Mouse (Mus musculus) stomach, embryonic 16.5 days (tissue): ENCODE measurements around the gene Tmem121. TPM values are rescaled to one million over a fixed set of nuclear protein-coding genes. Genes with fewer than 3 reads are reported as not detected.
"Not testable (repeated sequence)": the region's sequence is repeated elsewhere in the genome, so short reads cannot be mapped to it uniquely, and the experiment has no call there.

ENCODE experiments used
- ATAC-seq: fragments of 200-750 bp; cut with Nextera tagmentation; 2 replicates; pipeline ENCODE4 v1.8.0; 2017; ENCODE audit warnings: moderate number of reproducible peaks, moderate TSS enrichment; ENCODE audit not compliant: insufficient read depth, low FRiP score
- H3K27ac ChIP-seq: fragments of 300-500 bp; sonication (generic); 2 replicates; pipeline ENCODE4 v1.5.1; 2014; ENCODE audit warnings: low read length
- H3K27me3 ChIP-seq: fragments of 300-500 bp; sonication (generic); 2 replicates; pipeline ENCODE4 v1.6.1; 2014; ENCODE audit warnings: low read length, control low read depth, mixed read lengths; ENCODE audit not compliant: control insufficient read depth, insufficient read depth
- H3K36me3 ChIP-seq: fragments of 300-500 bp; sonication (generic); 2 replicates; pipeline ENCODE4 v1.6.1; 2014; ENCODE audit warnings: low read length; ENCODE audit not compliant: control insufficient read depth, insufficient read depth
- H3K4me1 ChIP-seq: fragments of 300-500 bp; sonication (generic); 2 replicates; pipeline ENCODE4 v1.6.1; 2014; ENCODE audit warnings: low read length, control low read depth, mixed read lengths; ENCODE audit not compliant: control insufficient read depth, insufficient read depth
- H3K4me2 ChIP-seq: fragments of 300-500 bp; sonication (generic); 2 replicates; pipeline ENCODE4 v1.6.1; 2014; ENCODE audit warnings: low read depth, low read length, mixed read lengths
- H3K4me3 ChIP-seq: fragments of 300-500 bp; sonication (generic); replicated peaks from 2 replicates; pipeline ENCODE4 v1.5.1; 2014; ENCODE audit warnings: mild to moderate bottlenecking, low read length
- H3K9ac ChIP-seq: fragments of 300-500 bp; sonication (generic); 2 replicates; pipeline ENCODE4 v1.6.1; 2014; ENCODE audit warnings: low read length
- H3K9me3 ChIP-seq: fragments of 300-500 bp; sonication (generic); replicated peaks from 2 replicates; pipeline ENCODE4 v1.6.1; 2016; ENCODE audit warnings: low read length, control low read depth; ENCODE audit not compliant: control insufficient read depth
- WGBS: fragments of 180-500 bp; shearing (Covaris S2); extraction: QIAGEN DNeasy Blood & Tissue Kit; methylation state at CpG from one replicate; pipeline ENCODE4 v1.1.7; 2014; 5-methylcytosine and 5-hydroxymethylcytosine counted together
- polyA plus RNA-seq: library from polyadenylated mRNA; unstranded; fragments of >200 nt; fragmentation: Nextera tagmentation; extraction: Ambion mirVana; gene quantifications from 2 replicates; pipeline ENCODE4 v1.2.1, GENCODE M21; 2015

Gene Tmem121
- polyA plus RNA-seq, 1 experiment from 2014 or later, result 6.5 TPM

DNA sequence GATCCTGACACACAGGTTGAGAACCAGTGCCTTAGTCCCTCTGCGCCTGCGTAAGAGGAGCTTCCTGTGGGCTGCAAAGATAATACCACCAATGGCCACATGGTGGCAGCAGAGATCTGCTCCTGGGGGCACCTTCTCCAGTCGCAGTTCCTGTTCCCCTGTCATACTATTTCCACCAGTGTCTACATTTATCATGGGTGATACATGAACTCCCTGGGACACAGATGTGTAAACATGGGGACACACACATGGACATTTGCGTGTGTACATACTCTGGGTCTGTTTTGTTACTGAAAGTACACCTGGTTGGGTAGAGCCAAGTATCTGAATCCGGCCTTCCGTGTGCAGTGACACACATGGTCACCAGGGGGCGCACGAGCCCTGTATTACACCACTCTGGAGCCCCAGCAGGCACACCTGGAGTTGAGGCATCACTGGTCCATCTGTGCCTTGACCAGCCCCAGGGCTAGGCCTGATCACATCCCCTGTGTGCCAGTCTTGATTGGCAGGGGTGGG, 36.4 kb downstream of the Tmem121 start:
- H3K27ac ChIP-seq, result no peak overlapping the region
- 0 out of 2 replicates have a peak overlapping the region, but pooled peaks have one; percentile 17 for H3K4me3 ChIP-seq
- peak overlapping the region; percentile 32 for H3K4me2 ChIP-seq
- no peaks in the 10 kb centered on the region for H3K36me3 ChIP-seq
- ATAC-seq, result peak; percentile 34; the same call in 1 of the 2 replicates
- no peaks in the 10 kb centered on the region for H3K9me3 ChIP-seq
- no peaks in the 10 kb centered on the region for H3K27me3 ChIP-seq
- 16% methylated on average over 8 of the region's 8 CpGs for WGBS
- no peak overlapping the region; the same call in 1 of the 2 replicates for H3K9ac ChIP-seq
- peaks cover 3% of the 10 kb centered on the region; the same call in 1 of the 2 replicates for H3K4me1 ChIP-seq

DNA sequence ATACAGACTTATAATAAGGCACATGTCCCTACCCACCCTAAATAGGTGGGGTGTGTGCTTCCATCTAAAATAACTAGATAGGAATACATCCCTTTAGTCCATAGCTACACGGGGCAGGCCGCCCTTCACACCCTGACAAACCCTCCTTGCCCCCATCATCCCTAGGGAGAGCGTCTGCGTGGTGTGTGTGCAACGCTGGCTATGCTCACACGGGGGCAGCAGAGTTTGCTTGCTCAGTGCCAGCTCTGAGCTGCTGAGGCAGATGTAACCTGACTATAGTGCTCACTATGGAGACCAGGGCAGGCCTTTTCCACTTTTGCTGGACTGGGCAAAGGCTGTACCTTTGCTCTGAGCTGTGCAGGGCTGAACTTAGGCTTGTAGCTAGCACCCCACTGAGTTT, 37.0 kb downstream of the Tmem121 start:
- 26% methylated on average over 6 of the region's 6 CpGs for whole genome bisulfite sequencing
- no peak for ATAC-seq
- Histone ChIP-seq H3K27me3 (no peaks in the 10 kb centered on the region), H3K27ac (no peak overlapping the region), H3K4me2 (no peak overlapping the region), H3K9me3 (no peaks in the 10 kb centered on the region), H3K4me1 (peaks cover under 1% of the 10 kb centered on the region; the same call in 1 of the 2 replicates), H3K9ac (no peak overlapping the region), H3K36me3 (no peaks in the 10 kb centered on the region), H3K4me3 (no peak overlapping the region)

DNA sequence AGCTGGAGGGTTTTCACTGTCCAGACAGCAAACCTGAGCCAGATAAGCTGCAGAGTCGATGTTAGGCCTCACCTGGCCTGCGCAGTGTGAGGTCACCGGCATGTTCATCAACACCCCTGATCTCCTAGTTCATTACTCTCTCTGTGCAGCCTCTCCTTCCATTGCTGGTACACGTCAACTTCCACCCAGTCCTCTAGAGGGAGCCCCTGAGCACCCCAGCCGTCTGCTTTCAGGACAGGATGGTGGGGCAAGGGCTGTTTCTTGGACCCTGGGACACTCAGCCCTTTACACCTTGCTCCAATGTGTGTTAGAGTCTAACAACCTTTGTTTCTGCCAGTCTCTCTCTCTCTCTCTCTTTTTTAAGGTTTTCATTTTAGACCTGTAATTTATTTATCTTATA, 38.5 kb downstream of the Tmem121 start:
- 74% methylated on average over 5 of the region's 5 CpGs for WGBS
- no peaks in the 10 kb centered on the region for H3K36me3 ChIP-seq

DNA sequence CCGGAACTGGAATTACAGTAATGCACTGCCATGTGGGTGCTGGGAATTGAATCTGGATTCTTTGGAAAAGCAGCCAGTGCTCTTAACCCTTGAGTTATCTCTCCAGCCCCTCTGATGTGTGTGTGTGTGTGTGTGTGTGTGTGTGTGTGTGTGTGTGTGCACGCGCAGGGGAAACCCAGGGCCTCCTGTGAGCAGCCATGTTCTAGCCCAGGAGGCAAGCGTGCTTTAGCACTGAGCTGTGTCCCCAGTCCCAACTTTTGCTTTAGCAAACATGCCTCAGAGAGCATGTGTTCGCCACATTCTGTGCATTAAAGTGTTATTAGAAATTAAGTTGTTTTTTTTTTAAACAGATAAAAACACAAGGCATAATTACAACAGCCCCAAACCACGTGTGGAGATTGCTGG, 39.0 kb downstream of the Tmem121 start:
- Histone ChIP-seq H3K9me3 (no peaks in the 10 kb centered on the region), H3K27me3 (no peaks in the 10 kb centered on the region), H3K4me2 (no peak overlapping the region), H3K4me3 (no peak overlapping the region), H3K4me1 (no peaks in the 10 kb centered on the region), H3K36me3 (no peaks in the 10 kb centered on the region), H3K27ac (no peak overlapping the region), H3K9ac (no peak overlapping the region)
- WGBS, result 82% methylated on average over 6 of the region's 6 CpGs
- ATAC-seq, result no peak

More for the DNA sequence above, 38.5 kb downstream of the Tmem121 start:
- Histone ChIP-seq H3K27me3 (no peaks in the 10 kb centered on the region), H3K4me3 (no peak overlapping the region), H3K27ac (no peak overlapping the region), H3K4me2 (no peak overlapping the region), H3K9me3 (no peaks in the 10 kb centered on the region), H3K9ac (no peak overlapping the region), H3K4me1 (no peaks in the 10 kb centered on the region)
- ATAC-seq, result no peak; the same call in 1 of the 2 replicates

DNA sequence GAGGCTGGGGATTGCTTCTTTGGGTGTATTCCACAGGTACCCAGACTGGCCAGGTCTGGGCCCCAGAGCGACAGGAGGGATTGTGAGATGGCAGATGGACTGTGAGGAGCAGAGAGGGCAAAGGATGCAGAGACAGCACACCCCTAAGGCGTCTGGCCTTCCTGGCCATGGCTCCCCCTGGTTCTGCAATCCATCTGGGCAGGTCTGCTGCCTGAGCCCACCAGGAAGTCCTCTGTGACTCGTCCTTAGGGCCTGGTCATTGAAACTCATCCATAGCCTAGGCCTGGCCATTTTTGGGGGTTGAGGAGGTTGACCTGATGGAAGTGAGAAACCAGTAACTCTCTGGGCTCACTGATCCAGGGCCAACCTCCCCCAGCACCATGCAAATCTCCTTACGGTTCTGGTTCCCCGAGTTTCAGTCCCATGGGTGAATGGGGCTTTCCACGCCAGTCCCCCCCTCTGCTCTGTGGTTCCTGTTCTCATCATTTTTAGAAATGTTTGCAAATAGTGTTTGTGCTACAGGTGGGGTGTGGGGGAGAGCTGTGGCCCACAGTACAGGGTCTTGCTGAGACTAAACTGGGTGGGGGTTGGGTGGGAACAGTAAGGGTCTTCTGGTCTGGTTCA, 42.4 kb downstream of the Tmem121 start:
- Histone ChIP-seq H3K27ac (no peak overlapping the region), H3K4me1 (no peaks in the 10 kb centered on the region), H3K4me2 (no peak overlapping the region), H3K36me3 (no peaks in the 10 kb centered on the region), H3K27me3 (no peaks in the 10 kb centered on the region), H3K9ac (no peak overlapping the region), H3K4me3 (no peak overlapping the region), H3K9me3 (no peaks in the 10 kb centered on the region)
- WGBS, result 67% methylated on average over 6 of the region's 6 CpGs
- no peak for ATAC-seq

DNA sequence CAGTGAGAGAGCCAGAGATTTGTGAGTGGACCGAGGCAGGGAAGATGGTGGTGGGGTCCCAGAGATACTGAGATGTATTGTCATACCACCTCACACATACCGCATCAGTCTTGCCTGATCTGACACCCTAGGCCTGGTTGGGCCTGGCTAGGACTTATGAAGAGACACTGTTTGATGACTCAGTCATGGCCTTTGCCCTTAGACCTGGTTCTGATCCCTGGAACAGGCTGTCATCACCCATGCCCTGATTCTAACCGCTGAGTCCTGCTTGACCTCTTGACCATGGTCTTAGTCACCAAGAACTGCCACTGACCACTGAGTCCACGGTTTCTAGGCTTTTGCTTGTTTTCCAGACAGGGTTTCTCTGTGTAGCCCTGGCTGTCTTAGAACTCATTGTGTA, 45.0 kb downstream of the Tmem121 start:
- no peaks in the 10 kb centered on the region for H3K27me3 ChIP-seq
- no peak overlapping the region for H3K4me2 ChIP-seq
- no peak overlapping the region for H3K4me3 ChIP-seq
- no peaks in the 10 kb centered on the region for H3K9me3 ChIP-seq
- no peaks in the 10 kb centered on the region for H3K36me3 ChIP-seq
- no peaks in the 10 kb centered on the region for H3K4me1 ChIP-seq
- ATAC-seq, result no peak
- H3K9ac ChIP-seq, result no peak overlapping the region
- whole genome bisulfite sequencing, result 79% methylated on average over 4 of the region's 4 CpGs
- H3K27ac ChIP-seq, result no peak overlapping the region

DNA sequence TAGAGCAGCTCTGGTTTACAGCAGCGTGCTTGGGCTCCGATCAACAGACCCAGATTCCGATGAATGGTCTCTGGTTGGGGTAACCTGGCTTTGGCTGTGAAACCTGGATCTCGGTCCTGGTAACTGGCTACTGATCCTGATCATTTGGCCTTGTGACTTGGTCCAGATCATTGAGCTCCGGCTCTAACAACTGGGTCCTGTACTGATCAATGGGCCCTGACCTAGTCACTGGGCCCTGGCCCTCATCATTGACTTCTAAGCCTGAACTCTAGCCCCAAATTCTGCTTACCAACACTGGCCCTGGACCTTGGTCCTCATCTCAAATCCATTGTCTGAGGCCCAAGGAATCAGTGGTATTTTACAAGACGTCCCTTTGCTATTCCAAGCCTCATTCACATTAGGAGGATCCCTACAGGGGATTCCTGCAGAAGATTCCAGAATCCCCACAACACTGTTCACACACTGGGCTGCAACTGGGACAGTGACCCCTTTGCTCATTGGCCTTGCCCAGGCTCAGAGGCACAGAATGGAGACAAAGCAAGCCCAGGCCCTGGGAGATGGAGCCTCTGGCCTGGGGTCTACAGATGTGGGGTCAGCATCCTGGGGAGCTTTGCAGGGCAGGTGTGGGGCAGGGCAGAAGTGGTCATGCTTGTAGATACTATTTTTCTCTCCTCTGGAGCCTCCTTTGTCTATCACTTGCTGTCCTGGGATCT, 46.0 kb downstream of the Tmem121 start:
- not testable (repeated sequence) for H3K9me3 ChIP-seq, H3K27me3 ChIP-seq, ATAC-seq, H3K4me1 ChIP-seq, H3K27ac ChIP-seq, H3K4me3 ChIP-seq, H3K9ac ChIP-seq, H3K36me3 ChIP-seq, H3K4me2 ChIP-seq
- 88% methylated on average over 6 of the region's 6 CpGs for WGBS

DNA sequence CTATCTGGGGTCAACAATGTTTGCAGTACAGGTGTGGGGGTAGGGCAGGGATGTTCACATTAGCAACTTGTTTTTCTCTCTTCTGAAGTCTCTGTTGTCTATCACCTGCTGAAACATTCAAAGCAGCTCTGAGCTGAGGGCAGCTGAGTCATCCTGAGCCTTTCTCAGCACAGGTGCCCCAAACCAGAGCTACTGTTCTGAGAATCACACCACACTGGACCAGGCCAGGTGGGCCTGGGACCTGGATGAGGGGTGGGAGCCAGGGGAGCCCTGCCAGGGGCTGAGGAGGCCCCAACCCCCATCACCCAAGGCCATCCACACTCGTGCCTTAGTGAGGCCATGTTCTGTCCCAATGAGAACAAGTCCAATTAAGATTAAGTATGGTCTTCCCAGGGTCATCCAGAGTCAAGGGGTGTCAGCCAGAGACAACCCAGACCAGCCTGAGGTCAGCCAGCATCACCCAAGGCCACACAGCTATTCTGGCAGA, 46.6 kb downstream of the Tmem121 start:
- WGBS, result 44% methylated on average over 1 of the region's 1 CpGs
- not testable (repeated sequence) for H3K4me3 ChIP-seq, H3K9ac ChIP-seq, H3K27ac ChIP-seq, H3K36me3 ChIP-seq, H3K27me3 ChIP-seq, H3K9me3 ChIP-seq, H3K4me1 ChIP-seq, ATAC-seq, H3K4me2 ChIP-seq
